Mouse (Mus musculus) CH12.LX (cell line): ENCODE data around the gene Sec61g.

Experiments
- CHD1 ChIP-seq: IDR thresholded peaks from 2 replicates; pipeline ENCODE4 v1.6.1; 2012; ENCODE audit warnings: low read depth, low read length, improper control_type of control experiment, inconsistent platforms
- CTCF ChIP-seq, 2 experiments: IDR thresholded peaks in 1 of 2; conservative IDR thresholded peaks in 1 of 2; 2 replicates each; pipeline ENCODE4 v1.5.1; 2011 to 2012; ENCODE audit warnings: low read depth in 2 of 2, low read length in 2 of 2, improper control_type of control experiment in 1 of 2, inconsistent platforms in 1 of 2, mild to moderate bottlenecking in 1 of 2, moderate library complexity in 1 of 2
- E2F4 ChIP-seq: IDR thresholded peaks from 2 replicates; pipeline ENCODE4 v1.6.1; 2011; ENCODE audit warnings: low read depth, low read length, improper control_type of control experiment; ENCODE audit not compliant: insufficient replicate concordance
- EP300 ChIP-seq: IDR thresholded peaks from 2 replicates; pipeline ENCODE4 v1.6.1; 2011; ENCODE audit warnings: low read length, improper control_type of control experiment
- MAX ChIP-seq: IDR thresholded peaks from 2 replicates; pipeline ENCODE4 v1.6.1; 2011; ENCODE audit warnings: low read length, improper control_type of control experiment
- MAZ ChIP-seq: IDR thresholded peaks from 2 replicates; pipeline ENCODE4 v1.6.1; 2012; ENCODE audit warnings: low read depth, mild to moderate bottlenecking, inconsistent platforms, low read length, improper control_type of control experiment, moderate library complexity
- POLR2A ChIP-seq: IDR thresholded peaks from 2 replicates; pipeline ENCODE4 v1.6.1; 2011; ENCODE audit warnings: low read depth, mild to moderate bottlenecking, improper control_type of control experiment, low read length
- TCF12 ChIP-seq: IDR thresholded peaks from 2 replicates; pipeline ENCODE4 v1.6.1; 2014; ENCODE audit warnings: low read depth, mild to moderate bottlenecking, inconsistent platforms, low read length, improper control_type of control experiment
- ZC3H11A ChIP-seq: IDR thresholded peaks from 2 replicates; pipeline ENCODE4 v1.6.1; 2012; ENCODE audit warnings: low read depth, mild to moderate bottlenecking, inconsistent platforms, low read length, improper control_type of control experiment
- ZKSCAN1 ChIP-seq: IDR thresholded peaks from 2 replicates; pipeline ENCODE4 v1.6.1; 2012; ENCODE audit warnings: low read depth, inconsistent platforms, low read length, improper control_type of control experiment, borderline replicate concordance

GRCm38 (mm10) chr11:16505999-16506398 is 2.3 kb downstream of the Sec61g start:
- TF ChIP-seq ZC3H11A, result no peak
- no peak for TF ChIP-seq CHD1
- no peak for TF ChIP-seq CTCF (conservative IDR thresholded peaks at IDR 0.05 in 1 of 2, IDR thresholded peaks at IDR 0.05 in 1 of 2; ENCODE audit: low read depth in 2 of 2, low read length in 2 of 2)
- TF ChIP-seq MAX, result no peak
- no peak for TF ChIP-seq MAZ
- TF ChIP-seq ZKSCAN1, result no peak
- TF ChIP-seq POLR2A, result no peak
- TF ChIP-seq E2F4, result no peak
- no peak for TF ChIP-seq TCF12
- no peak for TF ChIP-seq EP300
